Mouse (Mus musculus) heart, adult 18-20 months (tissue): ENCODE data around the gene Tinf2. TPM values are rescaled to one million over a fixed set of nuclear protein-coding genes. Genes with fewer than 3 reads are reported as not detected.

Source experiments
- DNase-seq, 2 experiments: peaks; one replicate each; pipeline ENCODE4 v3.0.0; 2021 to 2022; ENCODE audit warnings: mixed read lengths in 1 of 2
- total RNA-seq, 2 experiments: library from RNA; stranded (reverse); gene quantifications; 2 replicates each; pipeline ENCODE4 v1.2.3; 2021

Tinf2 gene
- total RNA-seq, 2 experiments from 2014 or later: 10.1 to 12.1 TPM

DNA sequence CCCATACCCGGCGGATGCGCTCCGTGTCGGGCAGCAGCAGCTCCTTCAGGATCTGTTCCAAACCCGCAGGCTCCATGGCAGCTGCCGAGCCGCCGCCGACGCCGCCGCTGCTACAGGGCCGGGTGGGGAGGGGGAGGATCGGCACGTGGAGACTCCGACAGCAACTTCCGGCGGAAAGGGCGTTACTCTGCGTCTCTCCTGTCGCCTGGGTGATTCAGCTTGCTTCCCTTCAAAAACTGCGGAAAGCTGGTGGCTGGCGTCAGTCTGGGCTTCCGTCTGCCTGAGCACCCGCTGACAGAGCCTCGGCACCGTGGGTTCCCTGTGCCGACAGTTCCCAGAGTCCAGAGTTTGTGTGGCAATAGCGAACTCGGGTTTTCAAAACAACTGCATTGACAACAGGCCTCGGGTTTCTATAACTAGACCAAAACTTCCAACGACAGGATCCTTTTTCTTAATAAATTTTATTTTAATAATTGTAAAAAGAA lies 46.1 kb downstream of the Tinf2 start, which contains the start of gene Ipo4:
Ipo4 (minus strand) TSS at position 435 of the 485 bp plus-strand sequence.
- DNase-seq: peak; percentile 92 to 95

DNA sequence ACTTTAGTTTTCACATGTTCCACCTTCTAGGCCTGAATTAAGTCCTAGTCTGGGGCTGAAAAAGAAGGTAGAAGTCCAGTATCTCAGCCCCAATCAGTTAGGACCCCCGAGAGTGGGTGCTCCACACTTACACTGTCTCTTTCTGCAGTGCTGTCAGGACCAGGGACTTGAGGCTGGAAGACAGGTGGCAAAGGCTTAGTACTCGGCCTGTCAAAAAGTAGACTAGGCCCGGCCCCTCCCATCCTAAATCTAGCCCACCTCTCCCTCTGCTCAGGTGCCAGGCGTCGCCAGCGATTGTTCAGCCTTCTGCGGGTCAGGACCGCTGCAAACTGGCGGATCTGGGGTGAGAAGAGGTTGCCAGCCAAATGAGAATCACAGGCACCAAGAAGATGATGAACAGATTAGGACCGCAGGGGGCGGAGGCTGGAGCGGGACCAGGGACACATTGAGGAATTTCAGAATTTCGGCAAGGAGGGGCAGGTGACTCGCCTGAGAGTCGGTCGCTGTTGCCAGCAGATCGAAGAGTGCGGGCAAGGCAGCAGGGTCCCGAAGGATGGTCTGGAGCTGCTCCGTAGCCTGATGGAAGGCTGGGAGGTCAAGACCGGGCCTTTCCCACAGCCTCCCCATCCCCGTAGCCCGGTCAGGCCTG lies 46.6 kb downstream of the Tinf2 start:
- peak in 1 of 2 experiments; percentile 50 for DNase-seq

DNA sequence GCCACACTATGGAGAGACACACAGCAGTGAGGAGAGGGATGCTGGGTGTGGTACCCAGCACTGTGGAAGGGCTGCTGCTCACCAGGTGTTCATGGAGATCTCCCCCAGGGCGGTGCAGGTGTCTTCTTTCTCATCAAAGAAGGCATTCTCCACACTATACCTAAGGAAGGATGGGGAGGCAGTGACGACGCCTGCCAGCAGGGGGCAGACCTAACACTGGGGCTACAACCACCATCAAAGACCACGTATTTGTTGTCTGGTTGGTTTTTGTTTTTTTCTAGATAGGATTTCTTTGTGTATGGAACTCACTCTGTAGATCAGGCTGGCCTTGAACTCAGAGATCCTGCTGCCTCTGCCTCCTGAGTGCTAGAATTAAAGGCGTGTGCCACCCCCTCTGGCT lies 52.3 kb downstream of the Tinf2 start:
- DNase-seq: peak; percentile 37 to 76

DNA sequence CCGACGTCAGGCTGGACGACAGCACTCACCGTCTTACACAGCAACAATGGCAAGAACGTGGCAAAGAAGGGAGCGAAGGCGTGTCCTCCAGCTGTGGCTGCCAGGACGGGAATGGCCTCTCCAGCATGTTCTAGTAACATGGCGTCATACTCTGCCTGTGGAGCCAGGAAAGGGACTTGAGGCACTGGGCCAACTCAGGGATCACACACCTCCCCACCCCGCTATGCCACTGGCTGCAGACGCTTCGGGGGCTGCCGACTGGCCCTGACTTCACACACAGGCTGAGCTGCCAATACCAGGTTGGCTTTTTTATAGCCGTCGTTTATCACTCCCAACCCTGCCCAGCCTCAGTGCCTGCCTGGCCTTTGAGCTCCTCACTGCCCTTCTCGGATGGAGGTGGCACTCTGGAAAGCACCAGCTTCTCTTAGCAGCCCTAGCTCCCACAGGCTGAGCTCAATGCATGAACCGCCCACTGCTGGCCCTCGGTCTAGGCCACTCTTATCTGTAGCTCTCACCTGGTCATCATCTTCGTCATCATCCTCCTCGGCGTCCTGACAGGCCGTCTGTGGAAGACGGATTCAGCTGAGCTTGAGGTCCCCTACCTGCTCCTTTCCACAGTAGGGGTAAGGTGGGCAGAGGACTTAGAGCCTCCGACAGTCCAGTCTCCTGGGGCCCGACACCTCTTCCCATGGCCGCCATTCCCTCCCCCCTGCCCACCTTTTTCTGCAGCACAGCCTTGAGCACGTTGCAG lies 53.4 kb downstream of the Tinf2 start:
- DNase-seq: peak; percentile 27 to 52

Other genes with a start within 250 kb of the Tinf2 start
- 100 to 1,000 TPM; 127 to 134 TPM for gene Dhrs4, start 203.1 kb downstream of the Tinf2 start, total RNA-seq
- gene Carmil3, start 191.2 kb downstream of the Tinf2 start, total RNA-seq: 1 to 10 TPM; 2.5 to 3.4 TPM
- not detected for gene Cpne6, start 171.4 kb downstream of the Tinf2 start, total RNA-seq
- gene Nrl, start 156.8 kb downstream of the Tinf2 start, total RNA-seq: not detected
- gene Pck2, start 141.6 kb downstream of the Tinf2 start, total RNA-seq: 1 to 10 TPM; 8.3 to 9.4 TPM
- 100 to 1,000 TPM; 147 to 152 TPM for gene Dcaf11, start 121.8 kb downstream of the Tinf2 start, total RNA-seq
- not detected for gene A730061H03Rik, start 121.4 kb downstream of the Tinf2 start, total RNA-seq
- gene Fitm1, start 106.2 kb downstream of the Tinf2 start, total RNA-seq: 100 to 1,000 TPM; 172 to 176 TPM
- gene Psme1, start 103.7 kb downstream of the Tinf2 start, total RNA-seq: 100 to 1,000 TPM; 276 to 319 TPM
- gene Emc9, start 96.5 kb downstream of the Tinf2 start, total RNA-seq: 10 to 100 TPM; 66.8 to 70.0 TPM
- 100 to 1,000 TPM; 142 to 145 TPM for gene Psme2, start 90.7 kb downstream of the Tinf2 start, total RNA-seq
- 10 to 100 TPM; 25.4 to 29.9 TPM for gene Rnf31, start 90.1 kb downstream of the Tinf2 start, total RNA-seq
- 10 to 100 TPM in 1 of 2 experiments, 1 to 10 TPM in 1; 8.9 to 11.0 TPM for gene Irf9, start 78.2 kb downstream of the Tinf2 start, total RNA-seq
- gene Rec8, start 63.8 kb downstream of the Tinf2 start, total RNA-seq: under 1 TPM; 0.22 to 0.62 TPM
- 10 to 100 TPM; 51.3 to 64.8 TPM for gene Ipo4, start 45.9 kb downstream of the Tinf2 start, total RNA-seq
- 1 to 10 TPM; 1.4 to 2.3 TPM for gene Gm49378, start 43.9 kb downstream of the Tinf2 start, total RNA-seq
- gene Tm9sf1, start 38.0 kb downstream of the Tinf2 start, total RNA-seq: 10 to 100 TPM; 39.7 to 42.3 TPM
- gene Tssk4, start 31.6 kb downstream of the Tinf2 start, total RNA-seq: under 1 TPM; 0.42 to 0.54 TPM
- gene Mdp1, start 21.3 kb downstream of the Tinf2 start, total RNA-seq: 10 to 100 TPM; 47.1 to 58.8 TPM
- gene Gmpr2, start 9.9 kb downstream of the Tinf2 start, total RNA-seq: 10 to 100 TPM in 1 of 2 experiments, 1 to 10 TPM in 1; 8.7 to 10.8 TPM
- gene Nedd8, start 9.7 kb downstream of the Tinf2 start, total RNA-seq: 100 to 1,000 TPM; 250 to 257 TPM
- gene Tgm1, start 32.1 kb upstream of the Tinf2 start, total RNA-seq: under 1 TPM; 0.25 to 0.44 TPM
- 10 to 100 TPM; 14.8 to 15.8 TPM for gene Rabggta, start 40.4 kb upstream of the Tinf2 start, total RNA-seq
- 10 to 100 TPM; 39.8 to 42.6 TPM for gene Dhrs1, start 63.9 kb upstream of the Tinf2 start, total RNA-seq
- gene Nop9, start 63.9 kb upstream of the Tinf2 start, total RNA-seq: 10 to 100 TPM in 1 of 2 experiments, 1 to 10 TPM in 1; 7.7 to 11.9 TPM
- 1 to 10 TPM; 2.0 TPM for gene Cideb, start 76.6 kb upstream of the Tinf2 start, total RNA-seq
- under 1 TPM; 0.21 to 0.25 TPM for gene Ltb4r2, start 79.6 kb upstream of the Tinf2 start, total RNA-seq
- gene Ltb4r1, start 84.1 kb upstream of the Tinf2 start, total RNA-seq: under 1 TPM; 0.25 to 0.41 TPM
- gene Adcy4, start 102.3 kb upstream of the Tinf2 start, total RNA-seq: 10 to 100 TPM; 15.7 to 17.3 TPM
- gene Ripk3, start 107.0 kb upstream of the Tinf2 start, total RNA-seq: 1 to 10 TPM; 1.6 to 2.9 TPM
- gene Nfatc4, start 141.3 kb upstream of the Tinf2 start, total RNA-seq: 1 to 10 TPM; 2.5 to 4.0 TPM
- 1 to 10 TPM; 7.2 to 7.4 TPM for gene Nynrin, start 172.2 kb upstream of the Tinf2 start, total RNA-seq
- not detected for gene Cbln3, start 202.6 kb upstream of the Tinf2 start, total RNA-seq
- 10 to 100 TPM in 1 of 2 experiments, 1 to 10 TPM in 1; 8.6 to 10.0 TPM for gene Khnyn, start 203.1 kb upstream of the Tinf2 start, total RNA-seq
- 100 to 1,000 TPM; 119 to 138 TPM for gene Sdr39u1, start 218.5 kb upstream of the Tinf2 start, total RNA-seq